Mouse (Mus musculus) lung, embryonic 16.5 days (tissue): ENCODE data around the gene Spock2. TPM values are rescaled to one million over a fixed set of nuclear protein-coding genes. Genes with fewer than 3 reads are reported as not detected.
"Not testable (repeated sequence)": the region's sequence is repeated elsewhere in the genome, so short reads cannot be mapped to it uniquely, and the experiment has no call there.

Experiments
- ATAC-seq: fragments of 200-750 bp; cut with Nextera tagmentation; 2 replicates; pipeline ENCODE4 v1.8.0; 2017; ENCODE audit warnings: low read depth, mild to moderate bottlenecking, moderate library complexity
- H3K27ac ChIP-seq: fragments of 300-500 bp; sonication (generic); 2 replicates; pipeline ENCODE4 v1.5.1; 2014; ENCODE audit warnings: mild to moderate bottlenecking, control low read depth, low read length
- H3K27me3 ChIP-seq: fragments of 300-500 bp; sonication (generic); 2 replicates; pipeline ENCODE4 v1.6.1; 2014; ENCODE audit warnings: low read depth, low read length, mixed read lengths; ENCODE audit not compliant: control insufficient read depth, insufficient read depth
- H3K36me3 ChIP-seq: fragments of 300-500 bp; sonication (generic); 2 replicates; pipeline ENCODE4 v1.6.1; 2014; ENCODE audit warnings: low read length; ENCODE audit not compliant: control insufficient read depth, insufficient read depth
- H3K4me1 ChIP-seq: fragments of 300-500 bp; sonication (generic); replicated peaks from 2 replicates; pipeline ENCODE4 v1.6.1; 2014; ENCODE audit warnings: low read length, mixed read lengths; ENCODE audit not compliant: control insufficient read depth, insufficient read depth
- H3K4me2 ChIP-seq: fragments of 300-500 bp; sonication (generic); 2 replicates; pipeline ENCODE4 v1.6.1; 2014; ENCODE audit warnings: low read depth, low read length, control low read depth
- H3K4me3 ChIP-seq: fragments of 300-500 bp; sonication (generic); 2 replicates; pipeline ENCODE4 v1.5.1; 2014; ENCODE audit warnings: mild to moderate bottlenecking, low read length, control low read depth
- H3K9ac ChIP-seq: fragments of 300-500 bp; sonication (generic); 2 replicates; pipeline ENCODE4 v1.6.1; 2014; ENCODE audit warnings: low read length, control low read depth
- H3K9me3 ChIP-seq: fragments of 300-500 bp; sonication (generic); 2 replicates; pipeline ENCODE4 v1.6.1; 2016; ENCODE audit warnings: low read length; ENCODE audit not compliant: control insufficient read depth
- WGBS: fragments of 180-500 bp; shearing (Covaris S2); extraction: QIAGEN DNeasy Blood & Tissue Kit; methylation state at CpG from one replicate; pipeline ENCODE4 v1.1.7; 2014; 5-methylcytosine and 5-hydroxymethylcytosine counted together
- microRNA-seq: library from miRNA; unstranded; fragments of <30 nt; microRNA quantifications from one replicate; pipeline ENCODE4, GENCODE M21; 2016
- polyA plus RNA-seq: library from polyadenylated mRNA; unstranded; fragments of >200 nt; fragmentation: Nextera tagmentation; extraction: Ambion mirVana; gene quantifications from 2 replicates; pipeline ENCODE4 v1.2.1, GENCODE M21; 2015

Gene Spock2
- polyA plus RNA-seq, 1 experiment from 2014 or later: 4.4 TPM

DNA sequence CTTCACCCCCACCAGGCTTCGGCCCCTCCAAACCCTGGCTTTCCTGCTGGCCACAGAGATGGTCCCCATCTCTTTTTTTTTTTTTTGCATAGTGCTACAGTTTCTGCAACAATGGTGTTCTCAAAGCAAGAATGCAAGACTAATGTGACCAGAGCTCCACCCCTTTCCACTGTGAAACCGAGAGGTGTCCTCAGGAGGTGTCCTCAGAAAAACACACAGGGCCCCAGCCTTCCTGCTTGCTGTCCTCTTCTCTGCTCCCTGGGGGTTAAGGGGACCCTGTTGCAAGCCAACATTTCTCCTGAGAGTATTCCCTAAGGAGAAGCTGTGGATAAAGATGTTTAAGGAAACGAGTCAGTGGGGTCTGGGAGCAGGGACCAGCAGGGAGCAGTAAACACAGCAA is 62.9 kb downstream of the Spock2 start:
- no peak overlapping the region for H3K9ac ChIP-seq
- no peaks in the 10 kb centered on the region for H3K27me3 ChIP-seq
- no peaks in the 10 kb centered on the region for H3K36me3 ChIP-seq
- H3K27ac ChIP-seq: no peak overlapping the region
- WGBS: 52% methylated on average over 3 of the region's 3 CpGs
- H3K4me1 ChIP-seq: no peaks in the 10 kb centered on the region; the same call in 1 of the 2 replicates
- H3K4me3 ChIP-seq: no peak overlapping the region
- no peaks in the 10 kb centered on the region for H3K9me3 ChIP-seq
- H3K4me2 ChIP-seq: no peak overlapping the region
- ATAC-seq: no peak

DNA sequence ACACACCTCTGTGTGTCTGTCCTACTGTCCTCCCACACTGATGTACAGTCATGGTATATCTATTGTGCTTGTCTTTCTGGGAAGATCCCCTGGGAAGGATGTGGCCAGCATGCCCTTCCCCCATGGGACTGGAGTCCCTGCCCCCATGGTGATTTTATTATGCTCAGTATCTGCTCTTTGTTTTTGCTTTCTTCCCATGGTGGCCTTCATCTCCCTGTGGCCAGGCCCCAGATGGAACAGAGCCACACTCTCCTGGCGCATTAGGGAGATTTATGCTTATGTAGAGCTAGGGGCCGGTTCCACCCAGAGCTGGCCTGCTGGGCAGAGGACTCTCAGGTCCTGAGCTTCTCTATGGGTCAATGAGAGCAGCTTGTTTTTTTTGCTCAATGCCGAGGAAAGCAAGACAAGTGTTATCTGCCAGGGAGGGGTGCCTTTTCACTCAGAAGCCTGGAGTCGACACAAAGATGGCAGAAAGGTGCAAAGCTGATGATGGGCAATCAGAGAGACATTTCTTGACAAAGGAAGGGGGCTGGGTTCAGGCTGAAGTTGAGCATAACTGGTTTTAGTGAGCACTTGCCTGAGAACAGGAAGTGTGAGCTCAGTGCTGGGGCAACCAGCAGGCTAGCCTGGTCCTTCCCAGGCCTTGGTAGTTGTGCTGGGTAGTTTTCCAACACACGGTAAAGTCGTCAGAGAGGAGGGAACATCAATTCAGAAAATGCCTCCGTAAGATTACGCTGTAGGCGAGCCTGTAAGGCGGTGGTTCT is 64.5 kb downstream of the Spock2 start:
- H3K4me2 ChIP-seq: no peak overlapping the region
- no peak overlapping the region for H3K4me3 ChIP-seq
- no peaks in the 10 kb centered on the region for H3K9me3 ChIP-seq
- no peak for ATAC-seq
- WGBS: 68% methylated on average over 10 of the region's 10 CpGs
- H3K36me3 ChIP-seq: no peaks in the 10 kb centered on the region
- no peak overlapping the region for H3K27ac ChIP-seq
- H3K9ac ChIP-seq: no peak overlapping the region
- H3K27me3 ChIP-seq: no peaks in the 10 kb centered on the region
- no peaks in the 10 kb centered on the region; the same call in 1 of the 2 replicates for H3K4me1 ChIP-seq

DNA sequence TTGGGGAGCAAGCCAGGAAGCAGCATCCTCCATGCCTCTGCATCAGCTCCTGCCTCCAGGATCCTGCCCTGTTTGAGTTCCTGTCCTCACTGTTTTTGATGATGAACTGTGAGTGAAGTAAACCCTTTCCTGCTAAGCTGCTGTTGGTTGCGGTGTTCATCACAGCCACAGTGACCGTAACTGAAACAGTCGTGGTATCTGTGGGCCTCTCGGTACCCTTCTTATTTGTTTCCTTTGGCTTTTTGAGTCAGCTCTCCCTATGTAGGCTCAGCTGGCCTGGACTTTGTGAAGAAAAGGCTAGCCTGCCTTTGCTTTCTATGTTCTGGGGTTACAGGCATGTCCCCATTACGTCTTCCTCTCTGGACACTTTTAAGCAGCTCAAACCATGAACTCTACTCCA is 65.3 kb downstream of the Spock2 start:
- no peaks in the 10 kb centered on the region; the same call in 1 of the 2 replicates for H3K4me1 ChIP-seq
- no peaks in the 10 kb centered on the region for H3K36me3 ChIP-seq
- WGBS: 88% methylated on average over 5 of the region's 5 CpGs
- no peak overlapping the region for H3K4me2 ChIP-seq
- no peak for ATAC-seq
- H3K9me3 ChIP-seq: no peaks in the 10 kb centered on the region
- no peak overlapping the region for H3K4me3 ChIP-seq
- H3K9ac ChIP-seq: no peak overlapping the region
- H3K27me3 ChIP-seq: no peaks in the 10 kb centered on the region
- no peak overlapping the region for H3K27ac ChIP-seq

DNA sequence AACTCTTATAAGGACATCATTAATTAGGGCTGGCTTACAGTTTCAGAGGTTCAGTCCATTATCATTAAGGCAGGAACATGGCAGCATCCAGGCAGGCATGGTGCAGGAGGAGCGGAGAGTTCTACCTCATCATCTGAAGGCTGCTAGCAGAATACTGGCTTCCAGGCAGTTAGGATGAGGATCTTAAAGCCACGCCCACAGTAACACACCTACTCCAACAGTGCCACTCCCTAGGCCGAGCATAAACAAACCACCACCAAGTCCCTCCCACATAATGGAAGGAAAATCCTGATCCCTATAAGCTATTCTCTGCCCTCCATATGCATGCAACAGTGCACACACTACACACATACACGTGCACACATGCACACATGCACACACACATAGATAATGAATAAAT is 66.3 kb downstream of the Spock2 start:
- H3K4me1 ChIP-seq: no peaks in the 10 kb centered on the region; the same call in 1 of the 2 replicates
- H3K4me2 ChIP-seq: no peak overlapping the region
- no peak overlapping the region for H3K27ac ChIP-seq
- no peak overlapping the region for H3K9ac ChIP-seq
- no peak overlapping the region for H3K4me3 ChIP-seq
- H3K36me3 ChIP-seq: no peaks in the 10 kb centered on the region
- ATAC-seq: no peak
- no peaks in the 10 kb centered on the region for H3K9me3 ChIP-seq
- H3K27me3 ChIP-seq: no peaks in the 10 kb centered on the region
- 81% methylated on average over 4 of the region's 4 CpGs for WGBS

DNA sequence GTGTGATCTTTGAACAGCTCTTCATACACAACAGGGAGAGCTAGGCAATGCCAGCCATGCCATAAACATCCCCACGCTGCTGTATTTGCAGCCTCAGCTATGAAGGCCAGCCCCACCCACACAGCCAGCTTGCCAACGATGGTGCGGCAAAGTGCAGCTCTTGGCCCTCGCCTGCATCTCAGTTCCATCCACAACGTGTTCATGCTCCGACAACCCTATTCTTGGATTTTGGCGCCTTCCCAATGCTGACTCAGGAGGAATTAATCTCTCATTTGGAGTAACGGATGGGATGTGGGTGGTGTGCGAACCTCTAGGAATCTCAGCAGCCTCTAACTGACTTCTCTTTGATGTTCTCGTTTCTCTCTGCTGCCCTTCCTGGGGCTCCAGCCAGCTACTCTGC is 67.0 kb downstream of the Spock2 start:
- no peak overlapping the region for H3K27ac ChIP-seq

DNA sequence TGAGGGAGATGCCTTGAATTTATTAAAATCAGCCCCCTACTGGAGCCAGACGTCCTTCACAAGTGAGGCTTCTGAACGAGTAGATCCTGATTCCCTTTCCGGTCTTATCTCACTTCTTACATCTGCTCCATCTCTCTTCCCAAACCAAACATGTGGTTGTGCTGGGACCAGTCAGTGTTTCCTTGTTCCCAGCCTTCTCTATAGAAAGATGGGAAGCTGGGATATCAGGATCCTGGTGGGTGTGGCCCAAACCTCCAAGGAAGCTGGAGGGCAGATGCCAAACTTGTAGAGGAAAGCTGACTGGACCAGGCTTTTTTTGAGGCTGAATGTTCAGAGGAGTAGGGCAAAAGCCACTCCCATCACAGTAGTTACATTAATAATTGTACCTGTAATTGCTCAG is 68.5 kb downstream of the Spock2 start:
- 43% methylated on average over 3 of the region's 3 CpGs for WGBS
- H3K4me3 ChIP-seq: no peak overlapping the region
- H3K9me3 ChIP-seq: no peaks in the 10 kb centered on the region
- no peaks in the 10 kb centered on the region for H3K36me3 ChIP-seq
- H3K9ac ChIP-seq: no peak overlapping the region
- H3K27ac ChIP-seq: no peak overlapping the region
- no peaks in the 10 kb centered on the region for H3K27me3 ChIP-seq
- ATAC-seq: no peak
- H3K4me2 ChIP-seq: no peak overlapping the region
- H3K4me1 ChIP-seq: no peaks in the 10 kb centered on the region; the same call in 1 of the 2 replicates

More for the DNA sequence above, 67.0 kb downstream of the Spock2 start:
- no peaks in the 10 kb centered on the region; the same call in 1 of the 2 replicates for H3K4me1 ChIP-seq
- H3K27me3 ChIP-seq: no peaks in the 10 kb centered on the region
- ATAC-seq: peak; percentile 57
- H3K4me3 ChIP-seq: no peak overlapping the region
- 43% methylated on average over 10 of the region's 10 CpGs for WGBS
- no peak overlapping the region for H3K4me2 ChIP-seq
- H3K9ac ChIP-seq: no peak overlapping the region
- H3K36me3 ChIP-seq: no peaks in the 10 kb centered on the region
- no peaks in the 10 kb centered on the region for H3K9me3 ChIP-seq

DNA sequence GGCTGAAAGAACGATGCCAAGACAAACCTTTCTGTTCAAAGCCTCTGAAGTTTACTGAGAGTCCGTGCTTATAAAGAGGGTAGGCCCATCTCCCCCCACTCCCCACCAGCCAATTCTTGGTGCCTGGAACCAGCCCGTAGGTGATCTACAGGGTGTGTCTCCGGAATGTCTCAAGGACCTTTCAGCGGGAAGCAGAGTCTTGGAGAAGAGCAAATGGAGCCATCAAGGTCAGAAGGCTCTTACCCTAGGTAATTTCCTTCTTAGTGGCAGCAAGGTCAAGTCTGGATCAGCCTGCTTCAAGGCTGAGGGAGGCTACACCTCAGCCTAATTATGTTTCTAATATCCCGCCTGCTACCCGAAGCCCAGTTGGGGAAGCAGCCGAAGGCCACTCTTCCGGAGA is 69.3 kb downstream of the Spock2 start:
- ATAC-seq, H3K4me1 ChIP-seq, H3K27ac ChIP-seq, H3K9ac ChIP-seq, H3K4me2 ChIP-seq, H3K27me3 ChIP-seq, H3K9me3 ChIP-seq, H3K36me3 ChIP-seq, H3K4me3 ChIP-seq: not testable (repeated sequence)
- WGBS: 84% methylated on average over 9 of the region's 9 CpGs

Small RNA genes lying within 50 kb of the gene (microRNA-seq; reads per million reads assigned to microRNA genes)
- gene Mir6906: not detected

Other genes with a start within 250 kb of the Spock2 start
- 24.2 and 27.1 TPM in 2 replicates for gene Dnajb12, start 226.7 kb upstream of the Spock2 start, polyA plus RNA-seq
- gene Ddit4, start 154.4 kb upstream of the Spock2 start, polyA plus RNA-seq: 36.3 and 39.3 TPM in 2 replicates
- gene Ascc1, start 103.4 kb upstream of the Spock2 start, polyA plus RNA-seq: 48.2 and 51.6 TPM in 2 replicates
- gene Anapc16, start 103.1 kb upstream of the Spock2 start, polyA plus RNA-seq: 103 and 104 TPM in 2 replicates
- 1.8 and 2.1 TPM in 2 replicates for gene Chst3, start 113.0 kb downstream of the Spock2 start, polyA plus RNA-seq
- 131 and 132 TPM in 2 replicates for gene Psap, start 171.4 kb downstream of the Spock2 start, polyA plus RNA-seq
- gene Vsir, start 240.6 kb downstream of the Spock2 start, polyA plus RNA-seq: 5.8 and 8.9 TPM in 2 replicates